Mouse (Mus musculus): ENCODE results near the gene Aacs.

Gene Aacs

DNA sequence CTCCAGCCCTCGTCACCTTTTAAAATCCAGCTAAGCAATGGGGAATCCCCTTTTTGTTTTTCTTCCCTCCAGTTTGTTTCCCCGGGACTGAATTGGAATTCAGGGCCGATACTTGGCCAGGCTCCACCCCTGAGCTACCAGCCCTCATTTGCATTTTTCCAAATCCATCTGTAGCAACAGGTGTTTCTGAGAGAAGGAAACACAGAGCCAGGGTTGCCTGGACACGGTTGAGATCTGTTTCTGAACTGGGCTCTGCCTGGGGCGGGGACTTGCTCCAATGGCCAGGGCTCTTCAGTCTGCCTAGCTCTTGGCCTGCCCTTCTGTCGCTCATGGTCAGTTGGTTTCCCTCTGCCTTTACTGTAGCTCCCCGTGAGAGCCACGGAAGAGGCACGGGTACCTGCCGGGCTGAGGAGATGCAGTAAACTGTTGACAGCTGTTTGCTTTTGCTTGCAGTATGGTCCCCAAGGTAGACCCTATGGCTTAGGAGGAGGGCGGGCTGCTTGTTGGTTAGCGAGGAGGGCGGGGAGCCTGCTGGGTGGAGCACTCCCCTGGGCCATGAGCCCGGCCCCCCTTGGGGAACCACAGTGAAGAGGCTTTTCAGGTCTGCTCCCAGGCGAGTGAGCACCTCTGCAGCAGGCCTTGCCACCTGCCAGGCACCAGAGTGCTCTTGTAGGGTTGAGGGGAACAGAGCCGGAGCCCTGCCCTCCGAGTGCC lies 16.9 kb downstream of the Aacs start:
- DNase-seq (ENCODE audit: low spot score) = no peak

DNA sequence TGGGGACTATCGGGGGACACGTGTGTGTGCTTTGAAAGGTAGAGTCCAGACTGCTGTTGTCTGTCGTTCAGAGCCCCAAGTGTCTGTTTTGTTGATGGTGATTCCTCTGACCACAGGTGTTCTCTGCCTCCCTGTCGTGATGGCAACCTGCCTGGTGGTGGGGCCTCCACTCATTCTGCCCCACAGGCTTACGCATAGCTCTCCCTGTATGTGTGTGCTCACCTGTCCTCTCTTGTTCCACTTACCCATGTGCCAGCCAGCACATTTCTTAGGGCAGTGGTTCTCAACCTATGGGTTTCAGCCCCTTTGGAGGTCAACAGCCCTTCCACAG lies 17.4 kb downstream of the Aacs start:
- no peak for DNase-seq (ENCODE audit: low spot score)

DNA sequence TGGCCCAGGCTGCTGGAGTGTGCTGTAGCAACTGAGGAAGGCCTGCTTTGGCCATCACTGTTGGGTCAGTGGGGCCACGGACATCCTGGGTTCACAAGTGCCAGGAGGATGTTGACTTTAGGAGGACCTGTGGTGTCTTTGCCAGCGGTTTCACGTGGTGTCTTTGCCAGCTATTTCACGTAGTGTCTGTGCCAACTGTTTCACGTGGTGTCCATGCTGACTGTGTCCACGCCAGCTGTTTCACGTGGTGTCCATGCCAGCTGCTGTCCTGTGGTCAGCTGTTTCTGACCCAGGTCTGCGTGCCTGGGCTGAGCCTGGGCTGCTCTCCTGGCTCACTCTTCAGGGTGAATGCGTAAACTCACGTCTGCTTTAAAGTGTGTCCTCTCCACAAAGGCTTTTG lies 20.0 kb downstream of the Aacs start:
- DNase-seq (ENCODE audit: low spot score) = no peak

DNA sequence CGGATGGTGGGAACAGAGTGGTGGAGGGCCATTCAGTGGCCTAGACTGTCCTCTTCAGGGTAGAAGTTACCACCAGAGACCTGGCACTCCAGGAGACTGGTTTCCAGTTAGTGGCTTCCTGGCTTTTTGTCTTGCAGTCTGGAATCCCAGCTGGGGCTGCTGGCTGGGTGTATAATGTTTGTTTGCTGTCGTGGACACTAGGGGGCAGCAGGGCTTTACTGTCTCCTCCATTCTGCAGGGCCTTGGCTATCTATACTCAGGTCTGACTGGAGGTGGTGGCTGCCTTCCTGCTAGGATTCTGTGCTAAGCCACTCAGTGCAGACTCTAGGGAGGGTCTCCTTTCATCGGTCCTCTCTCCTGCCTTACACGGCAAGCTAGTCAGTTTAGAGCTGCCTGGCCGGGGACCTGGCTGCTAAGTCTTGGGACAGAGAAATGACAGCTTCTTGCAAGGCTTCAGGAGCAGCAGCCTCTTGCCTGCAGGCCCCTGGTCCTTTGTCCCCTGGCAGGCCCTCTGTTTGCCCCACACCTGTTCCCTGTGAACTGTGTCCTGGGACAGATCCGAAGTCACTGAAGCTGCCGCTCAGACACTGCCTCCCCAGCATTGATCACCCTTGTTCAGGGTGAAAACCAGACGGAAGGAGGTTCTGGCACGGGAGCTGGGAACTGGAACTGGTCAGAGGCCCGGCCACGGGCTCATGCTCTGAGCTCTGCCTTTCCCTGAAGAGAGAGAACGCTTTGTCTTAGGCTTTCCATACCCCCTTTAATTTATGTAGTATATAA lies 22.4 kb downstream of the Aacs start:
- no peak for DNase-seq (ENCODE audit: low spot score)

DNA sequence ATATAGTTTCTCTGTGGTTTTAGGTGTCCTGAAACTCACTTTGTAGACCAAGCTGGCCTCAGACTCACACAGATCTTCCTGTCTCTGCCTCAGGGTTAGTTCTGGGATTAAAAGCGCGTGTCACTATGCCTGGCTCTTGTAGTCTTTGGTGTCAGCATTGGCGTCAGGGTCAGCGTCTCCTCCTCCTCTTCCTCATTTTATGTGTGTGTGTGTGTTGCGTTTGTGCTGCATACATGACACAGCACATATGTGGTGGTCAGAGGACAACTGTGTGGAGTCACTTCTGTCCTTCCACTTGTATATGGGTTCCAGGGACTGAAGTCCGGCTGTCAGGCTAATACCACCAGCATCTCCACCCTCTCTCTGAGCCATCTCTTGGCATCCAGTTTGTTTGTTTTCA lies 25.9 kb downstream of the Aacs start:
- no peak for DNase-seq (ENCODE audit: low spot score)

DNA sequence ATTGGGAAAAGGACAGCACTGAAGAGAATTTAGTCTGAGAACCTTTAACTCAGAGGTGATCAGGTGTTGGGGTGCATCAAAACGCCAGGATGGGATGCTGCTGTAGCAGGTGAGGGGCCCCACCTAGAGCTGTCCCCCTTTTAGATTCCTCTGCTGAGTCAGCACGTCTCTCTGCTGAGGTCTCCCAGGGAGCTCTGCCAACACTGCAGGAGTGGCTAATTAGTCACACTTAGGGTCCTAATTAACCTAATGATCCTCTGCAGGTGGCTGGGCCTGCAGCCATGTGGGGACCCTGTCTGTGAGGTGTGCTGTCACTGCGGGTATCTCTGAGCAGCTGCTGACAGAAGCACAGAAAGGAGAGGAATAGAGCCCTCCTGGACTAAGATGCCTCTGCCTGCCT lies 26.6 kb downstream of the Aacs start:
- no peak for DNase-seq (ENCODE audit: low spot score)

DNA sequence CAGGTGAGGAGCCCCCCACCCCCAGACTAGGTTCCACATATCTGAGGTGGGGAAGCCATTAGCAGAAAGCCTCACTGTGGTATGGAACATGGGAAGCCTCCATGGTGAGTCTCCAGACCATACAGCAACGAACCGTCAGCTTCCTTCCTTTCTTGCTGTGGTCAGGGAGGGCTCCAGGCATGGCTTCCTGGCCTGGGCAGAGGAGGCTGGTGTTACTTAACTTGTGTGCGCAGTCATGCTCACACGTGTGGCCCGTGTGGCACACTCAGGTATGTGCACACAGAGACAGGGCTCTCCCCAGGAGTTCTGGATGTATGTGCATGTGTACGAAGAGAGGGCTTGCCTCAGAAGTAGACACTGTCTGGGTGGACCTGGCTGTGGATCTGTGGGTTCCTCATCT lies 28.0 kb downstream of the Aacs start:
- DNase-seq (ENCODE audit: low spot score) = no peak

DNA sequence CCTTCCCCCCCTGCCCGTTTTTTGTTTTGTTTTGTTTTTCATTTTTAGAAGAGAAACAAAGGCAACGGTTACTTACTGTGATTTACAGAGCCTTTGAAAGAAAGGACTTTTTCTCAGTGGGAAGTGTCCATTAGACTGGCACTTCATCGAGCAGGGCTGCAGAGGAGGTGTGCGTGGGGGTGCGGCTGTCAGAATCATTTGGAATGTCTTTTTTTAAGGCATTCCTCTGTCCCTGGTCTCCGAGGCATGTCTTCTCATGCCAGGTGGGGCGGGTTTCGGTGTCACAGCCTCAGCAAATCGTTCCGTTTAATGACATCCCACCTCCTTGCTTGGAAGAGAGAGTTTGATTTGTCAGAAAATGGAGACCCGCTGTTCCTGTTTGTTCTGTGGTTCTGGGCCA lies 29.1 kb downstream of the Aacs start:
- no peak for DNase-seq (ENCODE audit: low spot score)

DNA sequence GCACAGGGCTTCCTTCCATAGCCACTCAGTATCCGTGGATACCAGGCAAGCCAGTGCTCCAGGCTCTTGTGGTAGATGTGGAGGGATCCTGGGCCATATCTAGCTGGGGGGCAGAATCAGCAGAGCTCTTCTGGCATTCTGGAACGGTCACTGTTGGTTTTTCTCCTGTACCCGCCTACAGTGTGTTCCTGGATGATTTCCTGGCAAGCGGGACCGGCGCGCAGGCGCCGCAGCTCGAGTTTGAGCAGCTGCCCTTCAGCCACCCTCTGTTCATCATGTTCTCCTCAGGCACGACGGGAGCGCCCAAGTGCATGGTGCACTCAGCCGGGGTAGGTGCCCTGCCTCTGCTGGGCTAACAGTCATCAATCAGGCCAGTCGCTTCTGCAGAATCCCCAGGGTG lies 30.4 kb downstream of the Aacs start:
- DNase-seq (ENCODE audit: low spot score) = no peak

DNA sequence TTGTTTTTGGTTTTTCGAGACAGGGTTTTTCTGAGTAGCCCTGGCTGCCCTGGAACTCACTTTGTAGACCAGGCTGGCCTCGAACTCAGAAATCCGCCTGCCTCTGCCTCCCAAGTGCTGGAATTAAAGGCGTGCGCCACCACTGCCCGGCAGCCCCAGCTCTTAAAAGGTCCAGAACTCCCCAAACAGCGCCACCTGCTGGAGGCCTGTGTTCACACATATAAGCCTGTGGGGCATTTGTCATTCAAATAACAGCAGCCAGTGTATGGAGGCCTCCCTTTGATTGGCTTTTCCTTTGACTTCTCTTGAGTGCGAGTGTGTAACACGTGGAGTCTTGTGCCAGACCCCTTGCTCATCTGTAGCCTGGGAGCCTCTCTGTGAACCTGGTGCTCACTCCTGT lies 32.0 kb downstream of the Aacs start:
- no peak for DNase-seq (ENCODE audit: low spot score)

DNA sequence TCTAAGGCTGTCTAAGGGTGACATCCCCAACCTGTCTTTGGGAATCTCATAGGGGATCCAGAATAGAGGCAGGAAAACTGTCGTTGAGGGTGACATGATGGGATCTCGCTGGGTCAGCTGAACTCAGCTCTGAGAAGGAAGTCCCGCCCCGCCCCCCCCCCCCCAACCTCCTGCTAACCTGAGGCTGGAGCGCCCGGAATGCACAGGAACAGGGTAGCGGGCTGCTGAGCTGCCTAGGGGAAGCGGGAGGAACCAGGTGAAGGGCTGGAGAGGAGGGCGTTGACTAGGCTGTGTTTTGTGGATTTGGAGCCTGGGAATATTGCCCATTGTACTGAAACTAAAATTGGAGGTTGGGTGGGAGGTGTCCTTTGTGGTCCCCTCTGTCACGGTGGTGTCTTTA lies 32.4 kb downstream of the Aacs start:
- no peak for DNase-seq (ENCODE audit: low spot score)

DNA sequence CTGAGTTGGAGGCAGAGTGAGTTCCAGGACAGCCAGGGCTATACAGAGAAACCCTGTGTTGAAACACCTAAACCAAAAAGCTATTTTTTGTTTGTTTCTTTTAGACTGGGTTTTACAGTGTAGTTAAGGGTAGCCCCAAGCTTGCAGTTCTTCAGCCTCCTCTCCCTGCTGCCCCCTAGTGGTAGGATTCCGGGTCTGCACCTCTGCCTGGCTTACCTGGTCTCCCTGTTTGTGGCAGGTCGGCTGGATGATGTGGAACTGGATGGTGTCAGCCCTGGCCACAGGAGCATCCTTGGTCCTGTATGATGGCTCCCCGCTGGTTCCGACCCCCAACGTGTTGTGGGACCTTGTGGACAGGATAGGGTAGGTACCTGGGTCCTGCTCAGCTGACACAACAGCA lies 33.9 kb downstream of the Aacs start:
- peak; percentile 58 for DNase-seq (ENCODE audit: low spot score)

DNA sequence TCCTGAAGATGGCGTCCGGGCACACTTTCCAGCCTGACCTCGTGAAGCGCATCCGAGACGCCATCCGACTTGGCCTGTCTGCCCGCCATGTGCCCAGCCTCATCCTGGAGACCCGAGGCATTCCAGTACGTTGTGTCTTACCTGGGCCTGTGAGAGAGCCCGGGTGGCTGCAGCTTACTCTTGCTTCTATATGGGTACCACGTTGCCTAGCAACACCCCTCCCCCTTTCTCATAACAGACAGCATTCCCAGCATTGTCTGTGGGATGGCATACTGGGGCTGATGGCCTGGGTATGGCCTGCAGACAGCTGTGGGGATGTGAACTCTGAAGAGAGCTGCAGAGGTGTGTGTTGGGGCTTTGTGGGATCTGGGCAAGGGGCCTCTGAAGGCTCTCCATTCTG lies 39.4 kb downstream of the Aacs start:
- DNase-seq (ENCODE audit: low spot score) = no peak

DNA sequence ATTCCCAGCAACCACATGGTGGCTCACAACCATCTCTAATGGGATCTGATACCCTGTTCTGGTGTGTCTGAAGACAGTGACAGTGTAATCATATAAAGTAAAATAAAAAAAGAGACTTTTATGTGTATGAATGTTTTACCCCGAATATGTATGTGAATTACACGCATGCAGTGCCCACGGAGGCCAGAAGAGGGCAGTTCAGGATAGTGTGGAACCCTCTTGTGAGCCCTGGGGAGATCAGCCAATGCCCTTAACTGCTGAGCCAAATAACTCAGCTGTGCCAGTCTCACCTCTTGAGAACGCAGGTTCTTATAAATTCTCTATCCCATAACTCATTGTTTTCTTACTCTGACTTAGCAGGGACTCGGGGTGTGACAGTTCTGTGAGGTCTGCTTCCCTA lies 43.0 kb downstream of the Aacs start:
- no peak for DNase-seq (ENCODE audit: low spot score)

DNA sequence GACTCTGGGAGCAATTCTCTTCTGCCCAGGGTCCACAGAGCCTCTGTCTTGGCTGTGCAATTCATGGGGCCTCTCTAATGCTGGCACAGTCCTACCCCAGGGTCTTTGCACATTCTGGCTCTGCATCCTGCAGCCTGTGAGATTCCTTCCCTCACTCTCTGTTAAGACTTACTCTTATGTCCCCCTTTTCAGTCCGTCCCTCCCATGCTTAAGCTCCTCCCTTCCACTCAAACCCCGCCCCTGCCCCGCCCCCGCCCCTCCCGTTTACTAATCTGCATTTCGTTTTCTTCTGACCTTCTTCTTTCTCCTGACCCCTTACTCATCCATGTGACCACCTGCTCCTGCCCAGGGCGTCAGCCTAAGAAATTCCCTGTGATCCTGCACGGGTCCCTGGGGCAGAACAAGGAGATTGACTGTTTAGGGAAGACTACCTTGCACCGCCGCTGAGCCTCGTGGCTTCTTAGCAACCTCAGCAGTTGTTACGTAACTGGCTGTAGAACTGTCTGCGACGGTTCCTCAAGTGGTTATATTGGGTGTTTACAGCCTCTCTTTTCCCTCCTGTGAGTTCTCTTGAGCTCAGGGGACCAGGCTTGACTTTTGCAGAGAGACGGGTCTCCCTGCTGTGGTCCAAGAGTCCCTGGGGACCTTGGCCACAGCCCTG lies 45.4 kb downstream of the Aacs start:
- no peak for DNase-seq (ENCODE audit: low spot score)

DNA sequence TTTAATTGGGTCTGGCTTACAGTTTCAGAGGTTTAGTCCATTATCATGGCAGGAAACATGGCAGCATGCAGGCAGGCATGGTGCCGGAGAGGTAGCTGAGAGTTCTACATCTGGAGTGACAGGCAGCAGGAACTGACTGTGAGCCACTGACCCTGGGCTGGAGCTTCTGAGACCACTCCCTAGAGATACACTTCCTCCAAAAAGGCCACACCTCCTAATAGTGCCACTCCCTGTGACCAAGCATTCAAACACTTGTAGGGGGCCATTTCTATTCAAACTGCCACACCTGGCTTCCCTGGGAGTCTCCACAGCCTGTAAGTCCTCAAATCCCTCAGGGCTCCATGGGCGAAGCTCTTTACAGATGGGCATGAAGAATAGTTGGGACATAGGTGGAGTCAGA lies 47.7 kb downstream of the Aacs start:
- DNase-seq (ENCODE audit: low spot score) = no peak

DNA sequence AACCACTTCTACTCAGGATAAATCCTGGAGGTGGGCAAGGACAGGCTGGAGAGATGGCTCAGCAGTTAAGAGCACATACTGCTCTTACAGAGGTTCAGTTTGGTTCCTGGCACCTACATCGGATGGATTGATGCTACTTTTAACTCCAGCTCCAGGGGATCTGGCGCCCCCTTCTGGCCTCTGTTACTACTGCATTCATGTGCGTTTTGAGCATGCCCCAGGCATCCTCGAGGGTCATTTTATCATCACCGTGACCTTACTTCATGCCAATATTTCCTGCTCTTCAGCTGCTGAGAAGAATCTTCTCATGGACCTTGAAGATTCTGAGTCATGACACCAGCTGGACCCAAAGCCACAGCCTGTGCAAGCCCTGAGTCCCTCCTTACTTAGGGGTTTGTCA lies 49.9 kb downstream of the Aacs start:
- DNase-seq (ENCODE audit: low spot score) = no peak

DNA sequence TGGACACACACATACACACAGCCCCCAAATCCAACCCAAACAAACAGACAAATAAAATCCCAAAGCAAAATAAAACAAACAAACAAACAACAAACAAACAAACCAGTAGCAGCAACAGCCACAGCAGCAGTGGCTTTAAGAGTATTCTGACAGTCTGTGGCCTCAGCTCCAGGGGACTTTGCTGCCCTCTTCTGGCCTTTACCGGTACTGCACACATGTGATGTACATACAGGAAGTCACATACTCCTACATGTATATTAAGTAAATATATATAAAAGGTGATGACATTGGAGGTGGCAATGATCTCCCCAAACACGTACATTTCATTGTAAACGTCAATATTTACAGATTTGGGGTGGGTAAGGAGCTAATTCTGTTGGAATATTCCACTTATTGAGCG lies 50.9 kb downstream of the Aacs start:
- DNase-seq (ENCODE audit: low spot score) = peak; percentile 28

DNA sequence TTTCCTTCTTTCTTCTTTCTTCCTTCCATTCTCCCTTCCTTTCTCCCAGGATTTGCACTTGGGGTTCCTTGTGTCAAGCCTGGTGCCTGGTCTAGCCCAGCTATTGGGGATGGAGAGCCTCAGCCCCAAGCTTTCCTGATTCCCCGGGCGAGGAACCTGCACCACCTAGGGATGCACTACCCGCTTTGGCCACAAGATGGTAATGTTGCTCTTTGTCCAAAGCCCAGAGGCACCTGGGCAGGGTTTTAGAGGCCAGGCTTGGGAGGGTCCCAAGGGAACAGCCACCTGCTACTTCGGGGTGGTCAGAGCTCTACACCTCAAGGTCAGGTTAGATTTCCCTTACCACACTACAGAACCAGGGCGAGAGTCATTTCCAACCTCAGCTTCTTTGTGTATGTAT lies 53.5 kb downstream of the Aacs start:
- DNase-seq (ENCODE audit: low spot score) = peak; percentile 28

DNA sequence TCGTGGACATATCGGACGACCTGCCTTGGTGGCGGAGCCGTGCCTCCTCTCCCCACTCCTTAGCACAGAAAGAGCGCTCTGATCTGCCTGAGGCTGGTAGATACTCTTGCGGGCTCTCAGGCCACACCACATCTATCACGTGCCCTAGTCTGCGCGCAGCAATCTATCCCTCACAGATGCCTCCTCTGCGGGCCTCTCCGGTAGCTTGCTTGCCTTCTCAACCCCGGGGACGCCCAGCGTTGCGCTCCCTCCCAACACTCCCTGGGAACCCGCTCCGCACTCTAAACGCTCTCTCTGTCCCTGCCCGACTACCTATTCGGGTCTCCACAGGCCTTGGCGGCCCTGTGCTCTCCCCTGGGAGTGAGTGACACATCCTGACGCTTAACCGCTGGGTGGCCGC lies 56.0 kb downstream of the Aacs start, which contains the start of gene Tmem132b:
Gene Tmem132b, plus strand, starts transcription at position 141 of the 400 bp plus-strand sequence.
- DNase-seq (ENCODE audit: low spot score) = no peak

DNA sequence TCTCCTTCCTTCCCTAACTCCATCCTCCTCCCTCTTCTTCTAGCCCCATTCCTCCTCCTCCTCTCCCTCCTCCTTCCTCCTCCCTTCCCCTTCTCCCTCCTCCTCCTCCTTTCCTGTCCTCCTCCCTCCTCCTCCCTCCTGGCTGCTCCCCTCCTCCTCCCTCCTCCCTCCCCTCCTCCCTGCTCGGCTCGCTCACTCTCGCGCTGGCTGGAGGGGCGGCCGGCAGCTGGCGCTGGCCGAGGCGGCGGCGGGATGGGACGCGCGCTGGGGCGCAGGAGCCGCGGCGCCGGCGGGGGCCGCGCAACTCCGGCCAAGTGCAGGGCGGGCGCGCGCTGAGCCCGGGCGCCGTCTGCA lies 56.6 kb downstream of the Aacs start:
- DNase-seq (ENCODE audit: low spot score) = no peak

DNA sequence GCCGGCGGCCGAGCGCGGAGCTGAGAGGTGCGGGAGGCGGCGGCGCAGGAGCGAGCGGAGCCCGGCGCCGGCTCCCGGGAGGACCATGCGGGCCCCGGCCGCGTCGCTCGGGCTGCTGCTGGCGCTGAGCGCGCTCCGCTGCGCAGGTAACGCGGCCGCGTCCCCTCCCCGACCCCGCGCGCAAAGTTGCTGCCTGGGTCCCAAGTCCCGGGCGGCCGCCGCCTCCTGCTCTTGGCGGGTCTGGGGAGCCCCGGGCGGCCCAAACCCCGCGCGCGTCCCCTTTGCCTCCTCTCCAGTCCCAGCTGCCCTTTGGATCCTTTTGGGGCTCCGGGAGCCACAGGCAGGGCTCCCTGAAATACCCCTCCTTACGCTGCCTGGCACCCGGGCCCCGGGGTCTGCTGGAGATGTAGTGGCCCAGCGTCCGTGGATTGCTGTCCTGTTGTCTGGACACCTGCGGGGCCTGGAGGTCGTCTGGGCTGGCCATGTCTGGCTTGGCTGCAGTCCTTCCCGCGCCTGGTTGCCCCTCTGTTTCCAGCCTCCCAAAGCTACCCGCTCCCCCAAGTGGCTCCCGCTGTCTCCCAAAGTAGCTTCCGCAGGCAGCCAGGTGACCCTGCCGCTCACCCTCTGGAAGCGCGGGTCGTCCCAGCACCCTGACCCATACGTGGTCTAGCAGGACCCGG lies 57.1 kb downstream of the Aacs start:
- DNase-seq (ENCODE audit: low spot score) = no peak
